Mouse (Mus musculus) MEL (cell line): Measurements from ENCODE around the gene Srcin1.

Experiments
- CTCF ChIP-seq, 3 experiments: IDR thresholded peaks in 2 of 3; conservative IDR thresholded peaks in 1 of 3; 2 replicates each; pipeline ENCODE4 v1.5.1; 2011 to 2012; ENCODE audit warnings: low read length in 3 of 3, low read depth in 2 of 3, mild to moderate bottlenecking in 2 of 3, improper control_type of control experiment in 1 of 3, inconsistent platforms in 1 of 3, mixed read lengths in 1 of 3, moderate library complexity in 1 of 3; ENCODE audit not compliant: control insufficient read depth in 1 of 3, insufficient read depth in 1 of 3, poor library complexity in 1 of 3, severe bottlenecking in 1 of 3
- EP300 ChIP-seq, 2 experiments: IDR thresholded peaks; 2 replicates each; pipeline ENCODE4 v1.6.1; 2011; ENCODE audit warnings: improper control_type of control experiment in 2 of 2, low read length in 2 of 2, low read depth in 1 of 2, mild to moderate bottlenecking in 1 of 2
- MAFK ChIP-seq: IDR thresholded peaks from 2 replicates; pipeline ENCODE4 v1.6.1; 2011; ENCODE audit warnings: low read depth, mild to moderate bottlenecking, low read length, improper control_type of control experiment, borderline replicate concordance
- MYC ChIP-seq: IDR thresholded peaks from 2 replicates; pipeline ENCODE4 v1.6.1; 2011; ENCODE audit warnings: low read depth, mild to moderate bottlenecking, low read length, improper control_type of control experiment, moderate library complexity
- SIN3A ChIP-seq: IDR thresholded peaks from 2 replicates; pipeline ENCODE4 v1.6.1; 2012; ENCODE audit warnings: low read length, improper control_type of control experiment, inconsistent platforms
- TCF12 ChIP-seq: IDR thresholded peaks from 2 replicates; pipeline ENCODE4 v1.6.1; 2014; ENCODE audit warnings: low read depth, mild to moderate bottlenecking, inconsistent platforms, low read length, improper control_type of control experiment, moderate library complexity

- TF ChIP-seq EP300 (IDR thresholded peaks at IDR 0.05; ENCODE audit: low read depth in 1 of 2, low read length in 2 of 2) (no peak), SIN3A (no peak), CTCF (IDR thresholded peaks at IDR 0.05 in 2 of 3, conservative IDR thresholded peaks at IDR 0.05 in 1 of 3; ENCODE audit: control insufficient read depth in 1 of 3, insufficient read depth in 1 of 3, low read depth in 2 of 3, low read length in 3 of 3, poor library complexity in 1 of 3, severe bottlenecking in 1 of 3) (no peak), MYC (no peak), TCF12 (no peak), MAFK (no peak)
Measured at GRCm38 (mm10) chr11:97611076-97611475, 35.1 kb upstream of the Srcin1 start.
